Mouse (Mus musculus) megakaryocyte-erythroid progenitor cell, adult 5 weeks (primary cell): ENCODE measurements around the gene Zfyve26. TPM values are rescaled to one million over a fixed set of nuclear protein-coding genes. Genes with fewer than 3 reads are reported as not detected.

ENCODE experiments used
- polyA plus RNA-seq: library from polyadenylated mRNA; stranded (reverse); fragments of >175 nt; gene quantifications from 2 replicates; pipeline ENCODE4 v1.2.3, GENCODE M21; 2012

The Zfyve26 gene
- polyA plus RNA-seq, result 4.3 and 5.8 TPM in 2 replicates

DNA sequence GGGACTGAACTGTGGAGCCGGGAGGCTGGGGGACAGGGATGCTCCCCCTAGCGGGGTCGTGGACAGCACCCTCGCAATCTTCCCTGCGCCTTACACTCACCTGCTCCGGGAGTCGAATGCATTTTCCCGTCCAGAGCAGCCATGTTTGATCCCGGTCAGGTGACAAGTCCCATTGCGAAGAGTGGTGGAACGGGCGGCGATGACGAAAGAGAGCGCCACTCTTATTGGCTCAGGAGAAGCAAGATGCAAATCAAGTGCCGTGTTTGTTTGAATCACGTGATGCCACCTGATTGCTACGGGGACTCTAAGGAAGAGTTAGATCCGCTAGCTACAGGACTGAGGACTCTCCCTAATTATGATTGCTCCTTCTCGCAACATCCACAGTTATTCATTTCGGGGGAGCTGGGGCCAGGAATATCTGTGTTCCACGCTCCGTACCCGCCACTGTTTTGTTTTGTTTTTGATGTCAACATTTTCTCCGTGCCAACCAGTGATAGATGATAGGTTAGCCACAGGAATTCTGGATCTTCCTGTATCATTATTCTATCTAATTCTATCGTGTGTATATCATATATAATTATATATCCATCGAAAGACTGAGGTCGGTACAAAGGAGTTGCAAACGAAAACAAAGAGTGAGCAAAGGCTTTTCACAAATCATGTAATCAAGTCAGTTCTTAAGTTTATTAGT lies at the start of gene Zfyve26:
TSS of gene Zfyve26 (minus strand) at position 179 of the 691 bp plus-strand sequence.

GRCm38 (mm10) chr12:79297121-79297576 lies 1.0 kb upstream of the Zfyve26 start, which contains the start of gene Rad51b:
Gene Rad51b, plus strand, starts transcription at chr12:79297282.

GRCm38 (mm10) chr12:79208703-79209464 lies 87.2 kb downstream of the Zfyve26 start, which contains the start of gene Rdh12:
Gene Rdh12, plus strand, starts transcription at chr12:79208914.

DNA sequence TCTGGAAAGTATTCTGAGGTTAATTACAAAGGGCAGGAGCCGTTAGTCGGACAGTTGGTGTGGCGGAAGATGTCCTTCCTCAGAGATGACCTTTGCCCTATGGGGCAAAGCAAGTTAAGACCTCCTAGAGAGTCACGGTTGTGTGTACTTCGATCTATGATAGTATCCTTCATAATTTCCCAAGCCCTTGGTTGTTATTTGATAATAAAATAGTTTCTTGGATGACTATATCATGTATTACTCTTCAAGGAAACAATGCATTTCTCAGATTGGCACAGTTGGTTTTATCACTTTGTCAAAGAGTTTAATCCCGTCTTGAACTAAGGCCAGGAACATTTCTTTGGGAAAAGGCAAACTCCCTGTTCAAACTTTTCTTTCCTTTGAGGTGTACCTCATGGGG lies 103.9 kb downstream of the Zfyve26 start, which contains the start of gene Rdh11:
TSS of gene Rdh11 (minus strand) at position 101 of the 400 bp plus-strand sequence.

Other genes starting within 250 kb of the Zfyve26 start
- 4.4 and 4.5 TPM in 2 replicates for gene Pigh, start 206.7 kb downstream of the Zfyve26 start, polyA plus RNA-seq
- not detected in 2 replicates for gene Arg2, start 165.5 kb downstream of the Zfyve26 start, polyA plus RNA-seq
- 58.2 and 61.0 TPM in 2 replicates for gene Vti1b, start 123.6 kb downstream of the Zfyve26 start, polyA plus RNA-seq
- gene Rdh11, start 104.0 kb downstream of the Zfyve26 start, polyA plus RNA-seq, result 1.6 and 2.1 TPM in 2 replicates
- 0.59 and 0.68 TPM in 2 replicates for gene Rdh12, start 87.4 kb downstream of the Zfyve26 start, polyA plus RNA-seq
- gene Rad51b, start 978 bp upstream of the Zfyve26 start, polyA plus RNA-seq, result 0.28 and 0.51 TPM in 2 replicates